Mouse (Mus musculus) adrenal gland, postnatal 4 days (tissue): ENCODE measurements around the gene Ranbp9. TPM values are rescaled to one million over a fixed set of nuclear protein-coding genes. Genes with fewer than 3 reads are reported as not detected.

Experiments
- DNase-seq, 2 experiments: peaks; one replicate each; pipeline ENCODE4 v3.0.0; 2021 to 2022; ENCODE audit warnings: low spot score in 2 of 2, mixed read lengths in 2 of 2
- long read RNA-seq, 2 experiments: library from polyadenylated mRNA; stranded (forward); transcript quantifications; one replicate each; pipeline ENCODE4 v2.0.0; 2021
- total RNA-seq, 2 experiments: library from RNA; stranded (reverse); gene quantifications; 2 replicates each; pipeline ENCODE4 v1.2.3; 2021

Gene Ranbp9
- total RNA-seq, result 10 to 100 TPM; 57.0 to 62.2 TPM
- long read RNA-seq, experiment 1, transcript Ranbp9-201 (14 exons, 3,371 nt), result major isoform, 21 of 32 reads
- long read RNA-seq, experiment 1, partial matches to known transcripts, result 1 of 32 reads
- long read RNA-seq, experiment 1, other reads (novel, unspliced or antisense), result 10 of 32 reads
- long read RNA-seq, experiment 2, transcript Ranbp9-201 (14 exons, 3,371 nt), result major isoform, 60 of 75 reads
- long read RNA-seq, experiment 2, partial matches to known transcripts, result 4 of 75 reads
- long read RNA-seq, experiment 2, other reads (novel, unspliced or antisense), result 11 of 75 reads

DNA sequence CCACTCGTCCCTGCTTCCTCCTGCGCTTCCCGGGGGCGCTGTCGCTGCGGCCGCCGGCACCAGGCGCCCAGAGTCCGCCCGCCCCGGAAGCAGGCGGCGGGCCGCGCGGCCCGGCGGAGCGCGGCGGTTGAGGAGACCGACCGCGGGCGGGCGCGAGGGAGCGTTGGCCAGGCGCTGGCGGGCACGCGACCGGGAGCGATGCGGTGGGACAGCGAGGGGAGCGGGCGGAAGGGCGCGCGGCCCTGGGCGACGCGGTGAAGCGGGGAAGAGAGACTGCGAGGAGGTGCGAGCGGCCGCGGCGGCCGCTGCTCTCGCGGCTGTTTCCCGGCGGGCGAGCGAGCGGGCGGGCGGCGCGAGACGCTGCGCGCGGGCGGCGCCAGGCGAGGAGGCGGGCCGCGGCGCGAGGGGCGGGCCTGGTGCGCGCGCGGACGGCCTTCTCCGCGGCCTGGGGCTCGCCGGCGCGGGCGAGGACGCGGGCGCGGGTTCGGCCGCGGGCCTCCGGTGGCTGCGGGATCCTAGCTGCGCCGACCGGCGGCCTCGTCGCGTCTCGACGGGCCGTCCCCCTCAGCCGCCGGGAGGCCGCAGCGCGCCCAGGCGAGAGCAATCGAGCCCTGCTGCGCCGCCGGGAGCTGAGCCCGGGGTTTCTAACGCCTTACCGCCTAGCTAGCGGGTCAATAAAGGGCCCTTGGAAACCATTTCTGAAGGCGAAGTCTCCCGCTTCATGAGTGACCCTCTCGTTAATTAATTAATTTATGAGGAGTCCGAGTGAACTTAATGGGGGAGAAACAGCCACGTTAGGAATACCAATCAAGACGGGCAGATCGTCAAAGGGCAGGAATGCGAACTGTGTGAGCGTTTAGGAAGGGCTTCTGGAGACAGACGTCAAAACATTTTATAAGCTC, at the start of gene Ranbp9:
TSS of gene Ranbp9 (minus strand) at position 326 of the 902 bp plus-strand sequence.
- DNase-seq, result peak; percentile 34 to 42

DNA sequence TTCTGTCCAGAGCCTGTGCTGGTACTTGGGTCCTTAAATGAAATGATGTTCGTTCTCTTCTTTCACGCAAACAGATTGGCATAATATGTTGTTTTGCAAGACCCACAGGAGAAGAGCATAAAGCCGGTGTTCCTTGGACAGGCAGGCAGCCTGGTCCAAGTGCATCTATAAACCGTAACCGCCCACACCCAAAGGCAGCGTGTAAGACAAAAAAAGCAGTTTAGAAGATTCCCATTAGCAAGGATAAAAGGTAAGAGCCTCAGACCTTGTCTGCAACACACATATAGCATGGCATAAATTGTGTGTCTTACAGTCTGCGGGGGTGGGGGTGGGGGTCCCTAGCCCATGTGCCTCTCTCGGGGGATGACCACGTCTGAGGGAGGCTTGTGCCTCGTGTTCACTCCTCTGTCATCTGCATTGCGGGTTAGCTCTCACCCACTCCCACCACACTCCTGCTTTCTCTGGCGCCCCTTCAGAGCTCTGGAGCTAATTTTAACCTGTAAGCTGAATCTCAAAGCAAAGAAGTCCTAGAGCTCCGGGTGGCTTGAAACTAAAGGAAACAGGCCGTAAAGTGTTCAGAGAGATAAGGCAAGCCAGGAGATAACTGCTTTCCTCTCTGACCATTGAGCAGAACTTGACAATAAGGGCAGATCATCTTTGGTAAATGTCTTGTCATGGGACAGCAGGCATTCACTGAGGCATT, 49.2 kb upstream of the Ranbp9 start:
- DNase-seq, result no peak

DNA sequence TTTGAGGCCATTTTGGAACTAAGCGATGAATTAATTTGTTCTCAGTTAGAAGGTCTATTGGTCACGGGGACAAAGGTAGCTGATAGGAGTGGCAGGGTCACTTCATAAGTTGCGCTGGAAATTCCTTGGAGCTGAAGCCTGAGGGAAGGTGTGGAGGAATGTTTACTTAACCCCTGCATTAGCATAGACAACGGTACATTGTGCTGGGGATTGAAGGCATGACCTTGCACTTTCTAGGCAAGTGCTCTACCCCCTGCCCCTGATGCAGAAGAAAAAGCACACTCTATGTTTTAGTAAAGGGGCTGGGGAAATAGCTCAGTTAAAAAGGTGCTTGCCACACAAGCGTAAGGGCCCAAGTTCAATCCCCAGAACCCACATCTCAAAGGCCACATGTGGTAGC, 45.2 kb upstream of the Ranbp9 start:
- DNase-seq, result no peak

DNA sequence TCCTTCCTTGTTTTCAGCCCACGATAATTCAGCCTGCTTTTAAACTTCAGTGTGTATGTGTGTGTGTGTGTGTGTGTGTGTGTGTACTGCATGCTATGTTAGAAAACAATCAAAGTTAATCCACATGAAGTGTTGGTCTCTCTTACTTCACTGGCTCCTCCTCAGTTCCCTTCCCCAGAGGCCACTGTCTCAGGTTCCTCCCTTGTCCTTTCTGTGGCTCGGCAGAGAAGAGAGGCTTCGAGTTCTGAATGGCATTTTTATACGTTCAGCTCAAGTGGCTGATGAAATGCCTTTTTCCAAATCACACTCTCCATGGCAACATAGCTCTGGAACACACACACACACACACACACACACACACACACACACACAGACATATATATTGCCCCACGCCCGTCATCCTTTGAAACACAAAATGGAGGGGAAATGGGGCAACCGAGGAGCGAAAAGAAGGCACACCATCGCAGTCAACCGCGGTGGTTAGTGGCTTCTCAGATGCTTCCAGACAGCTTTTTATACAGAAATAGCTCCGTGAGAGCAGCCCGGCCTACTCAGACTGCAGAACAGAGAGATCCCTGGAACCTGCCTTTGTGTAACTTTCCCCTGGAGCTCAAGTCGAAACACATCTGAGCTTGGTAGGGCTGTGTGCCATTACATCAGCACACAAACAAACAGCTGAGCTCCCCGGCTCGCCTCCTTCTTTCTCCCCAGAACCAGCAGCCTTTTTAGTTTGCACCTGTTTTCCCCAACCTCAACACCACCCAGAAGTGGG, 44.5 kb upstream of the Ranbp9 start:
- no peak for DNase-seq

DNA sequence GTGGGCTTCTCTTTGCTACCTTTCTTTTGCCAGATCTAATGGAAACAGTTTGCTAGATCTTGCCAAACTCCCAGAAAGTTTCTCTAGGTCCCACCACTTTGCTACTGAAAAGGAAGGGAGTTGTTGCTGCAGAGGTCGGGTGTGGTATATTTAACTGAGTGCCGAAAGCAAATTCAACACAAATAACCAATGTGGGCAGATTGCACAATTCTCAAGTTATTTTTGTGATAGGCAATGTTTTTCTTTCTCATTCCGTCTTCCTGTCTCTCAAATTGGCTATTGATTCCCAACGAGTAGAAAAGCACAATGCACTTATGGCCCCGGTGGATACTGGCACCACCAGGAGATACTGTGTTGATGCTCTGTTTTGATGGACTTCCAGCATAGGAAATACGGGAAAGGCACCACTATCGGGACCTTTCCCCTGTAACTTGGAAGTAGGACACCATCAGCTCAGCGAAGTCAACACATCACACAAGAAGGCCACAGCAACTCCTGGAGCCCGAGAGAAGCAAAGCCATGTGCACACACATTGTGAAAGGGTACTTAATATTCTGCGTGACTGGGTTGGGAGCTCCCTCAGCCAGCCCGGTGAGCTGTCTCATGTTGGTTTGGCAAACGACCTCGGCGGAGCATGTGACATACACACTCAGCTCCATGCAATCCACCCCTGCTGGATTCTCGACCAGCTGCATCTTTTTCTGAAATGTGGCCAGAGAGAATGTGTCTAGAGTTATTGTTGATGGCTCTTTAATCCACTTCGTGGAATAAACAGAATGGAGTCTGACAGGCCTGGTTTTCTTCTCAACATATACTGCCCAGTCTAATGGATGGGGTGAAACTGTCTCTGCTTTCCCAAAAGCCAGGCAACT, 43.6 kb upstream of the Ranbp9 start:
- DNase-seq, result no peak

DNA sequence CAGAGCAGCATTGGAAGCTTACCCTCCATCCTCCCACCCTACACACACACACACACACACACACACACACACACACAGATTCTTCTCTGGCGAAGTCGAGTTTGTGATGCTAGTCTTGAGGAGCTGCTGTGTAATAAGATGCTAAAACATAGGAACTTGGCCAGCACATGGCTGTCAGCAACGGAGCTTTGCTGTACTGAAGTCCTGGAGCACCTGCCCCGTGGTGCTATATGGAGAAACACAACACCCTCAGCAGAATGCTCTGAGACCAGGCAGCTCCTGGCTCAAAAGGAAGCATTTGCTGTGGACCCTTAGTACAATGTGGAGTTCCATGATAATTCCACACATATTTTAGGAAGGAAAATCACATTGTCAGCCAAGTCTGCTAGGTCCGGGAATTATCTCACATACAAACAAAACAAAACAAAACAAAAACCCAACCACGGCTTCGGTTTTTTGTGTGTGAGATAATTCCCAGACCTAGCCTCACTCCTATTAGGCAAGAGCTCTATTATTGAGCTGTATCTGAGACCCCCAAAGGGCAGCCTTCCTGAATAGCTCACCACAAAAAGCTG, 42.9 kb upstream of the Ranbp9 start:
- DNase-seq, result no peak

DNA sequence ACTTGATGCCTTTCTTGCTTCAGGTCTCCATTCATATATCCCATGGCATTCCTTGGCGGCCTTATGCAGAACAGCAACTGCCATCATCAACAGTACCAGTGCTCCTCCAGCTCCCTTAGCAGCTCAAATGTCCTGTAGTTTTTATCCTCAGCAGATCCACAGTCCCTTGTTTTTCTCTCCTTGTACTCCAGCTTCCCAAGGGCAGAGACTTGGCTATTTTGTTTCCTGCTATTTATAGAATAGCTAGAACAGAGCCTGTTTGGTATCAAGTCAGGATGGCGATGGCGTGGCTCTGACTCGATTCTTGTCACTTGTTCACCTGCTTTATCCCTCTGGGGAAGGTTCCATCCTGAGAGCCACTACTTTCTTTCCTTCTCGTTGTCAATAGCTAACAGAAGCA, 40.9 kb upstream of the Ranbp9 start:
- DNase-seq, result no peak

DNA sequence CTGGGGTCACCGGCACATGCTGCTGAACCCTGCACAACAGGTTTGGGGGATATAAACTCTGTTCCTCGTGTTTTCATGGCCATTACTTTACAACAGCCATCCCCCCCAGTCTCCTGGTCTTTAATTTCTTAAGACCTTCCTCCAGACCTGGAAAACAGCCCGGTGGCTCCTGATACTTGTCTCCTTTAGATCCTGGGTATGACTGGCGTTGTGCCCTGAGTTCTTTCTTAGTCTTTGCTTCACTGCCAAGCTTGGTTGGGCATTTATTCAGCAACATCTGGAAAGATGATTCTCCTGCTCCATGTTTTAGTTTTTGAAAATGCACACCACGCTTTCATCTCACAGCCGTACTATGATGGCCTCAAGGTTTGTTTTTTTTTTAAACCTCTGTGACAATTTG, 38.2 kb upstream of the Ranbp9 start:
- DNase-seq, result no peak

DNA sequence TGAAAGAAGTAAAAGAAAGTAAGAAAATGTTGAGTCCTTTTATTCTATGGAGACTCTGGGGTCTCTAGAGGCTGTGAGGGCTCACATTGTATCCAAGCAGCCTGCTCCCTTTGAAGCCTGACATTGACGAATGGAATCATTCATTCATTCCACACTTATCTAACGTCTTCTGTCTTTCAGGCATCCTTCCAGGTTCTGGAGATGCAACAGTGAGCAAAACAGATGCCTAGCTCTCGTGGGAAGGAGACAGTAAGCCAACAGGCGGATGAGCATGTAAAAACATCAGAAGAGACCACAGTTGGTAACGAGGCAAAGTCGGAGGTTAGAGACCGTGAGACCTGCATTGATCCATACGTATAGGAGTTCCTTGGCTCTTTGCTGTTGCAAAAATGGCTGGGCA, 36.3 kb upstream of the Ranbp9 start:
- DNase-seq, result no peak

DNA sequence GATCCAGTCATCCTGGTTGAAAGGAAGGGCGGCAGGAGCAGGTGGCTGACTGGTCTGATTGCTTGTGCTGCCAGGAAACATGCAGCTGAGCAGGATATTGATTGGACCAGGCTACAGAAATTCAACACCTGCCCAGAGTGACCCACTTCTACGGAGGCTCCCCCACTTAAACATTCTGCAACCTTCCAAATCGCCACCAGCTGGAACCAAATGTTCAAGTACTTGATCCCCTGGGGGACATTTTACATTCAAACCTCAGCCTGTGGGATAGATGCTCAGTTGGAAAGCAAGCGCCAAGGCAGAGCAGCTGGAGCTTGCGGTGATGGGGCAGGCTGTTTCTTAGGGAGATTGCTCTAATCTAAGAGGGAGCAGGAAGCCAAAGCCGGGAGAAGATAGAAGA, 35.8 kb upstream of the Ranbp9 start:
- DNase-seq, result no peak

DNA sequence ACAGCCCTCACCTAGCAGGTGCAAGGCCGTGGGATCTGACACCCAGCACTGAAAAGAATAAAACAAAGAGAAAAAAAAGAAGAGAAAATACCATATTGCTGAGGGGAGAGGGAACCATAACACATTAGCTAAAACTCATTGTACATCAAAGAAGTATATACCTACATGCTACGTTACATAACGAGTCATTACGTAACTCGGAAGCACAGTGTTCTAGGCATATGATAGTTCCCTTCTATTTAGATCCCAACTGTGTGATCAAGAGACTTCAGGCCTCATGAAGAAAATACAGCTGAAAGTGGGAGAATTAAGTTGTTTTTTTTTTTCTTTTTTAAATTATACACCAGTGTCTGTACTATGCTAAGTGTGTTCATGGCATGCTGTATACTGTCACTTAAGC, 35.0 kb upstream of the Ranbp9 start:
- no peak for DNase-seq

DNA sequence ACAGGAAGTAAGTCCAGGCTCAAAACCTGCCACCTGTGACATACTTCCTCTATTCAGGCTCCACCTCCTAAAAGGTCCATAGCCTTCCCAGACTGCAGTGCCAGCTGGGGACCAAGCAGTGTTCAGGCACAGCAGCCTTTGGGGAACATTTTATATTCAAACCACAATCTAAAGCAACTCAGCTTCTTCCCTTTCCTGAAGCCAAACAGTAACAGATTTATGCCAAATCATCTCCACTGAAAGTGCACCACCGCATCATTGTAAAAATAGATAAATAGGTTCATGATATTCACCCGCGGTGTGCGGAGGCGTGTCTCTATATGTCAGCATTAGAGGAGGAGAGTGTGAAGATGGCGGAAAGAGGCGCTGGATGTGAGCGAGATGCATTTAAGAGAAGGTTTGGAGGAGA, 33.9 kb upstream of the Ranbp9 start:
- DNase-seq, result no peak

DNA sequence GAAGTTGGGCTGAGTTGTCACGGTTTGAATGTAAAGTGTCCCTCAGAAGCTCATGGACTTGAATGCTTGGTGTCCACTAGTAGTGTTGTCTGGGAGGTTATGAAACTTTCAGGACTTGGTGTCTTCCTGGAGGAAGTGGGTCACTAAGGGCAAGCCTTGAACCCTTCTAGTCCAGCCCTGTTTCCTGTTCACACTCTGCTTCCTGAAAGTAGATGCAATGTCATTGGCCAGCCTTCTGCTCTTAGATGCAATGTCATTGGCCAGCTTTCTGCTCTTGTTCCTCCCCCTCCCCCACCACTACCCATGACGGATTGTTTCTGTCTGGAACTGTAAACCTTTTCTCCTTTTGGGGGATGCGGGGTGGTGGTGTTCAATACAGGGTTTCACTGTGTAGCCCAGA, 31.7 kb upstream of the Ranbp9 start:
- no peak for DNase-seq

DNA sequence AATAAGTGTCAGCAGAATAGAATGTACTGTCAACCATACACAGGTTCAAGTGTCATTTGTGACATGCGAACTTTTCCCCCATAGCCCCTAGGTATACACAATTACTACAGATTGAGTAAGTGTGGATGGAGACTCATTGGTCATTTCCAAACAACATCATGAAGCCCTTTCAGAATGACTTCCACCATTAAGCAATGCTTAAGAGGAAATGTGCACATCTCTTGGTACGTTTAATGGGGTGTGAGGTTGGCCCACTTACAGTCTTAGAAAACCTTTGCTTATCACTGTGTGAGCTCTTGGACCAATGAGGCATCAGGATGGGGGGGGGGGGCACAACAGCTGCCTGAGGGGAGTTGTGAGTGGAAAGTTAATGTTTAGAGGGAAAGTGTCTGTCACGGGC, 24.7 kb upstream of the Ranbp9 start:
- no peak for DNase-seq

DNA sequence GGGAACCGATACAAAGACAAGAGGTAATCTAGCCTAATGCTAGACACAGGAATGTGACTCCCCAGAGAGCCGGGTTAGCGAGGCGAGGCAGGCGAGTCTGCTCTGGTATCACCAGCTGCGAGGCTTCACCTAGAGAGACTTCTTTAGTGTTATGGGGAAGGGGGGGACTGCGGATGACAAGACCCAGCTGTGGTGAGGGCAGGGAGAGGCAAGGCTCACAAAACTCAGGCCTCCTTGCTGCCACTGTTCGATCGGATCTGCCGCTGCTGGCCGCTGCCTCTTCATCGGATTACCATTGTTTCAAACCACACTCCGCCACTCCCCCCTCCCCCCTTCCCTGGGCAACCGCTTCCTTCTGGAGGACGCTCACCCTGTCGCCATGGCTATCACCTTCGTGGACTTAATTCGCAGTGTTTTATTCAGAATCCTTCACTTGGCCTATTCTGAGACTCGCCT, 22.3 kb upstream of the Ranbp9 start:
- DNase-seq, result no peak

DNA sequence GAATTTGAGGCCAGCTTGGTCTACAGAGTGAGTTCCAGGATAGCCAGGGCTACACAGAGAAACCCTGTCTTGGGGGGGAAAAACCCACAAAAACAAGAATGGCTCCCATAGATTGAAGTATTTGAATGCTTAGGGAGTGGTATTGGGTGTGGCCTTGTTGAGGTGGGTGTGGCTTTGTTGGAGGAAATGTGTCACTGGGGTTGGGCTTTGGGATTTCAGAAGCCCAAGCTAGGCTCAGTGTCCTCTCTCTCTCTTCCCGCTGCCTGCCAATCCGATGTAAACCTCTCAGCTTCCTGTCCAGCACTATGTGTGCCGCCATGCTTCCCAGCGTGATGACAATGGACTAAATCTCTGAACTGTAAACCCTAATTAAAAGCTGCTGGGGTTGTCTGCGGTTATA, 20.5 kb upstream of the Ranbp9 start:
- DNase-seq, result no peak

DNA sequence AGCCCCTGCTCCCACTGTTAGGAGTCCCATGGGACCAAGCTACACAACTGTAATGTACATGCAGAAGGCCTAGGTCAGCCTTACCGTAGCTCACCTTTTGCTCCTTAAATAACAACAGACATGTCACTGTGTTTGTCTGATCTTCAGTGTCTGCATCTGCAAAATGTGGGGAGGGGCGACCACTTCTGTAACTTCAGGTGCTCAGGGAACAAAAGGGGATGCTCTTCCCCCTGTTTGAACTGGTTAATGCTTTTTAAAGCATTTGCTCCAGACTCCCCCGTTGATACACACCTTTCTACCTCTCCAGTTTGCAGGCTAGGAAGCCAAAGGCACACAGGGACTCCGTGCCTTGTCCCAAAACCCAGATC, 19.4 kb upstream of the Ranbp9 start:
- DNase-seq, result no peak

DNA sequence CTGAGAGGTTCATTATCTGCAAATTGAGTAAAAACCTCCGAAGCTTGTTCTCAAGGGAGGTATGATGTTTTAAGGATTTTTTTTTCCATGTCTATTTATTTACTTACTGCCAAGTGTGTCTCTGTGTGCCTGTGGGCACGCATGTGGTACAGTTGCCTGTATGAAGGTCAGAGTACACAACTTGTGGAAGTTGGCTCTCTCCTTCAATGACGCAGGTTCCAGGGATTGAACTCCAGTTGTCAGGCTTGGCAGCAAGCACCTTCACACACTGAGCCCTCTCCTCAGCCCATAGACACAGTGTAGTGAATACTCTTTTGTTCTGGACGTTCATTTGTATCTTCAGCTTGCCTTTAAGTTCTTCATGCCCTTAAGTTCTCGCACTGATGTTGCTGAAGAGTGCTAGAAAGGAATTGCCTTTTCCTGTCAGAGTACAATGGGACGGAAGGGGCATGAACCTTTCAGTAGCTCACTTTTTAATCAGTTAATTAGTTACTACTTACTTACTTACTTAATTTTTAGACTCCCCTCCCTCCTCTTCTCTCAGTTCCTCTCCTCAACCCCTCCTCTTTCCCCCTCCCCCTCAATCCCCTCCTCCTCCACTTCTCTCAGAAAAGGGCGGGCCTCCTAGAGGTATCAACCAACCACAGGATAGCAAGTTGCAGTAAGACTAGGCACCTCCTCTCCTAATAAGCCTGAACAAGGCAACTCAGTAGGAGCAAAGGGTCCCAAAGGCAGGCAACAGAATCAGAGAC, 18.8 kb upstream of the Ranbp9 start:
- no peak for DNase-seq

DNA sequence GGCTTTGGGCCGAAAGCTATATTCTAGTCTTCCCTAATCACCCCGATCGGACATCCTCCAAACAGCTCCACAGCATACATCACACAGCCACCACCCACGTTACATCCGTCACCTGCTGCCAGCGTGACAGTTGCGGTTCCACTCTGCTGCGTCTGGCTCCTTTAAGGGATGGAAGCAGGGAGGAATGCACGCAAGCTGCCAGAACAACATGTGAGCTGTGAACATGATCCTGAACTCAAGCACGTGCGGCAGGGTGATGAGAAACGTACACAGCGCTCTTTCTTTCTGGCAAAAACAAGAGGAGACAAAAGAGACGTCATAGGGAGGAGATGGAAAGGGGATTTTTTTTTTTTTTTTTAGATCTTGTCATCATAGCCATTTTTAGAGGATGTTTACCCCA, 17.8 kb upstream of the Ranbp9 start:
- DNase-seq, result no peak
